Mouse (Mus musculus): ENCODE measurements around the gene Olfr282. TPM values are rescaled to one million over a fixed set of nuclear protein-coding genes. Genes with fewer than 3 reads are reported as not detected.
"Not testable (repeated sequence)": the region's sequence is repeated elsewhere in the genome, so short reads cannot be mapped to it uniquely, and the experiment has no call there.

Gene Olfr282
- polyA plus RNA-seq, 1 experiment, result not detected

- no peaks in the 10 kb centered on the region for H3K36me3 ChIP-seq (ENCODE audit: control insufficient read depth, insufficient read depth)
- H3ac ChIP-seq (ENCODE audit: control insufficient read depth, insufficient read length, low read depth), result no peak overlapping the region
- no peak for TF ChIP-seq CEBPB (IDR thresholded peaks at IDR 0.05; ENCODE audit: low read depth)
- no peak for TF ChIP-seq MYOD1 (IDR thresholded peaks at IDR 0.05; ENCODE audit: control insufficient read depth, insufficient read length, low read depth)
- no peak for TF ChIP-seq MYOG (IDR thresholded peaks at IDR 0.05; ENCODE audit: control insufficient read depth, extremely low read depth, insufficient read length)
- TF ChIP-seq FOSL1 (IDR thresholded peaks at IDR 0.05; ENCODE audit: insufficient read depth, low read length, poor library complexity, severe bottlenecking), result no peak
- TF ChIP-seq USF1 (IDR thresholded peaks at IDR 0.05; ENCODE audit: low read depth), result no peak
- no peak for TF ChIP-seq CTCF (IDR thresholded peaks at IDR 0.05; ENCODE audit: control insufficient read depth, insufficient read depth, insufficient read length)
- no peak for TF ChIP-seq MAX (IDR thresholded peaks at IDR 0.05)
- no peaks in the 10 kb centered on the region for H3K79me3 ChIP-seq (ENCODE audit: low read depth)
- no peak overlapping the region for H3K4me3 ChIP-seq (ENCODE audit: insufficient read depth, poor library complexity, severe bottlenecking)
- peaks cover 25% of the 10 kb centered on the region for H3K27me3 ChIP-seq (ENCODE audit: control insufficient read depth, insufficient read depth, insufficient read length)
- H3K79me2 ChIP-seq (ENCODE audit: control insufficient read depth, insufficient read depth), result no peaks in the 10 kb centered on the region
Observed at GRCm38 (mm10) chr15:98402356-98402755, 28.7 kb upstream of the Olfr282 start.

- peaks cover 7% of the 10 kb centered on the region for H3K27me3 ChIP-seq (ENCODE audit: control insufficient read depth, insufficient read depth, insufficient read length)
- peak overlapping the region; percentile 40 for H3ac ChIP-seq (ENCODE audit: control insufficient read depth, insufficient read length, low read depth)
- no peaks in the 10 kb centered on the region for H3K79me2 ChIP-seq (ENCODE audit: control insufficient read depth, insufficient read depth)
- no peak overlapping the region for H3K4me3 ChIP-seq (ENCODE audit: insufficient read depth, poor library complexity, severe bottlenecking)
- H3K79me3 ChIP-seq (ENCODE audit: low read depth), result no peaks in the 10 kb centered on the region
- TF ChIP-seq MAX (IDR thresholded peaks at IDR 0.05) (no peak), MYOG (IDR thresholded peaks at IDR 0.05; ENCODE audit: control insufficient read depth, extremely low read depth, insufficient read length) (no peak), CTCF (IDR thresholded peaks at IDR 0.05; ENCODE audit: control insufficient read depth, insufficient read depth, insufficient read length) (peak; percentile 3), MYOD1 (IDR thresholded peaks at IDR 0.05; ENCODE audit: control insufficient read depth, insufficient read length, low read depth) (no peak), CEBPB (IDR thresholded peaks at IDR 0.05; ENCODE audit: low read depth) (no peak)
- no peaks in the 10 kb centered on the region for H3K36me3 ChIP-seq (ENCODE audit: control insufficient read depth, insufficient read depth)
Observed at GRCm38 (mm10) chr15:98408406-98409060, 22.5 kb upstream of the Olfr282 start.

- Histone ChIP-seq H3K79me3 (ENCODE audit: low read depth) (no peaks in the 10 kb centered on the region), H3ac (ENCODE audit: control insufficient read depth, insufficient read length, low read depth) (no peak overlapping the region), H3K36me3 (ENCODE audit: control insufficient read depth, insufficient read depth) (no peaks in the 10 kb centered on the region), H3K27me3 (ENCODE audit: control insufficient read depth, insufficient read depth, insufficient read length) (peaks cover 15% of the 10 kb centered on the region), H3K79me2 (ENCODE audit: control insufficient read depth, insufficient read depth) (no peaks in the 10 kb centered on the region), H3K4me3 (ENCODE audit: insufficient read depth, poor library complexity, severe bottlenecking) (no peak overlapping the region)
- TF ChIP-seq MAX (IDR thresholded peaks at IDR 0.05) (no peak), CTCF (IDR thresholded peaks at IDR 0.05; ENCODE audit: control insufficient read depth, insufficient read depth, insufficient read length) (no peak), FOSL1 (IDR thresholded peaks at IDR 0.05; ENCODE audit: insufficient read depth, low read length, poor library complexity, severe bottlenecking) (no peak), MYOG (IDR thresholded peaks at IDR 0.05; ENCODE audit: control insufficient read depth, extremely low read depth, insufficient read length) (no peak), USF1 (IDR thresholded peaks at IDR 0.05; ENCODE audit: low read depth) (no peak), CEBPB (IDR thresholded peaks at IDR 0.05; ENCODE audit: low read depth) (no peak), MYOD1 (IDR thresholded peaks at IDR 0.05; ENCODE audit: control insufficient read depth, insufficient read length, low read depth) (no peak)
Observed at GRCm38 (mm10) chr15:98409635-98410034, 21.4 kb upstream of the Olfr282 start.

- no peaks in the 10 kb centered on the region for H3K79me3 ChIP-seq (ENCODE audit: low read depth)
- peaks cover 19% of the 10 kb centered on the region for H3K27me3 ChIP-seq (ENCODE audit: control insufficient read depth, insufficient read depth, insufficient read length)
- no peak overlapping the region for H3K4me3 ChIP-seq (ENCODE audit: insufficient read depth, poor library complexity, severe bottlenecking)
- H3K36me3 ChIP-seq (ENCODE audit: control insufficient read depth, insufficient read depth), result no peaks in the 10 kb centered on the region
- no peak overlapping the region for H3ac ChIP-seq (ENCODE audit: control insufficient read depth, insufficient read length, low read depth)
- H3K79me2 ChIP-seq (ENCODE audit: control insufficient read depth, insufficient read depth), result no peaks in the 10 kb centered on the region
- TF ChIP-seq MAX (IDR thresholded peaks at IDR 0.05) (no peak), MYOG (IDR thresholded peaks at IDR 0.05; ENCODE audit: control insufficient read depth, extremely low read depth, insufficient read length) (no peak), MYOD1 (IDR thresholded peaks at IDR 0.05; ENCODE audit: control insufficient read depth, insufficient read length, low read depth) (no peak), CEBPB (IDR thresholded peaks at IDR 0.05; ENCODE audit: low read depth) (no peak), FOSL1 (IDR thresholded peaks at IDR 0.05; ENCODE audit: insufficient read depth, low read length, poor library complexity, severe bottlenecking) (no peak), USF1 (IDR thresholded peaks at IDR 0.05; ENCODE audit: low read depth) (no peak)
Observed at GRCm38 (mm10) chr15:98410249-98410648, 20.8 kb upstream of the Olfr282 start.

GRCm38 (mm10) chr15:98415996-98416395, 15.0 kb upstream of the Olfr282 start:
- TF ChIP-seq CEBPB (IDR thresholded peaks at IDR 0.05; ENCODE audit: low read depth) (no peak), MYOD1 (IDR thresholded peaks at IDR 0.05; ENCODE audit: control insufficient read depth, insufficient read length, low read depth) (no peak), MYOG (IDR thresholded peaks at IDR 0.05; ENCODE audit: control insufficient read depth, extremely low read depth, insufficient read length) (no peak), USF1 (IDR thresholded peaks at IDR 0.05; ENCODE audit: low read depth) (no peak), MAX (IDR thresholded peaks at IDR 0.05) (no peak), FOSL1 (IDR thresholded peaks at IDR 0.05; ENCODE audit: insufficient read depth, low read length, poor library complexity, severe bottlenecking) (no peak), CTCF (IDR thresholded peaks at IDR 0.05; ENCODE audit: control insufficient read depth, insufficient read depth, insufficient read length) (no peak)
- no peaks in the 10 kb centered on the region for H3K79me3 ChIP-seq (ENCODE audit: low read depth)
- H3K4me3 ChIP-seq (ENCODE audit: insufficient read depth, poor library complexity, severe bottlenecking), result no peak overlapping the region
- no peaks in the 10 kb centered on the region for H3K36me3 ChIP-seq (ENCODE audit: control insufficient read depth, insufficient read depth)
- H3ac ChIP-seq (ENCODE audit: control insufficient read depth, insufficient read length, low read depth), result no peak overlapping the region
- peaks cover 32% of the 10 kb centered on the region for H3K27me3 ChIP-seq (ENCODE audit: control insufficient read depth, insufficient read depth, insufficient read length)
- no peaks in the 10 kb centered on the region for H3K79me2 ChIP-seq (ENCODE audit: control insufficient read depth, insufficient read depth)

- not testable (repeated sequence) for H3ac ChIP-seq (ENCODE audit: control insufficient read depth, insufficient read length, low read depth); H3K36me3 ChIP-seq (ENCODE audit: control insufficient read depth, insufficient read depth); H3K4me3 ChIP-seq (ENCODE audit: insufficient read depth, poor library complexity, severe bottlenecking); H3K79me3 ChIP-seq (ENCODE audit: low read depth); H3K79me2 ChIP-seq (ENCODE audit: control insufficient read depth, insufficient read depth)
- peaks cover 33% of the 10 kb centered on the region for H3K27me3 ChIP-seq (ENCODE audit: control insufficient read depth, insufficient read depth, insufficient read length)
Observed at GRCm38 (mm10) chr15:98416802-98417201, 14.2 kb upstream of the Olfr282 start.

- not testable (repeated sequence) for H3ac ChIP-seq (ENCODE audit: control insufficient read depth, insufficient read length, low read depth); H3K79me2 ChIP-seq (ENCODE audit: control insufficient read depth, insufficient read depth); H3K4me3 ChIP-seq (ENCODE audit: insufficient read depth, poor library complexity, severe bottlenecking); H3K36me3 ChIP-seq (ENCODE audit: control insufficient read depth, insufficient read depth); H3K79me3 ChIP-seq (ENCODE audit: low read depth)
- H3K27me3 ChIP-seq (ENCODE audit: control insufficient read depth, insufficient read depth, insufficient read length), result peaks cover 37% of the 10 kb centered on the region
Observed at GRCm38 (mm10) chr15:98417285-98417684, 13.7 kb upstream of the Olfr282 start.

Measured in C2C12 (cell line).